Mouse (Mus musculus) right cerebral cortex, adult 2 months (tissue): ENCODE results near the gene Dgkk.
"Not testable (repeated sequence)": the region's sequence is repeated elsewhere in the genome, so short reads cannot be mapped to it uniquely, and the experiment has no call there.

Experiments used
- DNase-seq, 2 experiments: peaks; one replicate each; pipeline ENCODE4 v3.0.0; 2021 to 2022; ENCODE audit warnings: low spot score in 2 of 2

The Dgkk gene

DNA sequence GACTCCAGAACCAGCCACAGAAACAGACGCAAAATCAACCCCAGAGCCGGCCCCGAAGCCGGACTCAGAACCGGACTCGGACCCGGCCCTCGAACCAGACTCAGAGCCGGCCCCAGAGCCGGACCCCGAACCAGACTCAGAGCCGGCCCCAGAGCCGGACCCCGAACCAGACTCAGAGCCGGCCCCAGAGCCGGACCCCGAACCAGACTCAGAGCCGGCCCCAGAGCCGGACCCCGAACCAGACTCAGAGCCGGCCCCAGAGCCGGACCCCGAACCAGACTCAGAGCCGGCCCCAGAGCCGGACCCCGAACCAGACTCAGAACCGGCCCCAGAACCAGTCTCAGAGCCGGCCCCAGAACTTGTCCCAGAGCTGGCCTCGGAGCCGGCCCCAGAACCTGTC, at the start of gene Dgkk:
TSS of gene Dgkk (plus strand) at position 301 of the 400 bp plus-strand sequence.
- not testable (repeated sequence) for DNase-seq

DNA sequence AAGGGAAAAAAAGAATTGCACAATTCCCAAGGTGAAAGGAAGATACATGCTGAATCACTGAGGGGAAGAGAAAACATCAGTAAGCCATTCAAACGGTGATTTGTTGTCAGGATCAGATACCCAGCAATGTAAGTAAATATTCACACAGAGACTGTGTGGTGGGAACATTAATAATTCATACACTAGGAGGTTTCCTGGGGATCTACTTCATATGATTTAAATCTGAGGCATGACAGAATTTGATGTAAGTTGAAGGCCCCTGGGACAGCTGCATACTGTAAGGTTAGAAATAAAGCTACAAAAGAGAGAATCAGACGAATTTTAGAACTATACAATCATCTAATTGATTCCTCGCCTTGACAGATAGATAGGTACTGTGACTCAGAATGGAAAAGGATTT, 45.1 kb upstream of the Dgkk start:
- DNase-seq: no peak

DNA sequence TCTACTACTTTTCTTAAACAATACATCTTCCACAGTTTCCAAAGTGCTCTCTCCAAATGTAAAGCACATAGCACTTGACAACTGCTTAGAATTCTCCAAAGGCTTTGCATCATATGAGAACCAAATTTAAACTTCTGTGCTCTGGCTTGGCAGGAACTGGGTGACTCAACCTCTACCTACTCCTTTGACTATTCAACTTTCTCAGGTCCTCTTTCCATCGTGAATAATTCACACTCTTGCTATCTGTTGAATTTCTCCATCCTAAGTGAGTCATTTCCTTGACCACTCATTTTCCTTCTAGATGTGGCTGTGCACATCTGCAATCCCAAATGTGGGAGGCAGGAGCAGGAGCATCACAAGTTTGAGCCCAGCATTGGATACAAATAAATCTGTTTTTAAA, 28.4 kb upstream of the Dgkk start:
- DNase-seq: no peak

DNA sequence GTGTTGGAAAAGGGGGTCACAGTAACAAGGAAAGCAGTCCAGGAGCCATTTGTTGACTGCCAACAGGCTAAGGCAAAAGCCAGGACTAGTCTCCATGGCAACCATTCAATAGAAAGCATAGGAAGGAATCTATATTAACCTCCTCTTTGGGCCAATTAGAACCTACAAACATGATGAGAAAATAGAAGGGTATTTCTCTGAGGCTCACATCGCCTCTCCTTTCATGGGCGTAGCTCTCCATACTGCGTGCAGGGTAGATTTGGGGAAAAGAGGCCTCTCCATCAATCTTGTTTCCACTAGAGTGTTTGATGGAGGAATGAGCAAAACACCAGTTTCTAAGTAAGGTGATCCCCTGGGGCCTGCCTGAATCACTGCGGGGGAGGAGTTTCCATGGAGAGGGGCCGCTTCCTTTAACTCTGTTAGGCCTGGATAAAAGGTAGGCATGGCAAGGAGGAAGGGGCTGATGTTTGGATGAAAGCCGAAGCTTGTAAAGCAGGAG, 27.5 kb upstream of the Dgkk start:
- no peak for DNase-seq

DNA sequence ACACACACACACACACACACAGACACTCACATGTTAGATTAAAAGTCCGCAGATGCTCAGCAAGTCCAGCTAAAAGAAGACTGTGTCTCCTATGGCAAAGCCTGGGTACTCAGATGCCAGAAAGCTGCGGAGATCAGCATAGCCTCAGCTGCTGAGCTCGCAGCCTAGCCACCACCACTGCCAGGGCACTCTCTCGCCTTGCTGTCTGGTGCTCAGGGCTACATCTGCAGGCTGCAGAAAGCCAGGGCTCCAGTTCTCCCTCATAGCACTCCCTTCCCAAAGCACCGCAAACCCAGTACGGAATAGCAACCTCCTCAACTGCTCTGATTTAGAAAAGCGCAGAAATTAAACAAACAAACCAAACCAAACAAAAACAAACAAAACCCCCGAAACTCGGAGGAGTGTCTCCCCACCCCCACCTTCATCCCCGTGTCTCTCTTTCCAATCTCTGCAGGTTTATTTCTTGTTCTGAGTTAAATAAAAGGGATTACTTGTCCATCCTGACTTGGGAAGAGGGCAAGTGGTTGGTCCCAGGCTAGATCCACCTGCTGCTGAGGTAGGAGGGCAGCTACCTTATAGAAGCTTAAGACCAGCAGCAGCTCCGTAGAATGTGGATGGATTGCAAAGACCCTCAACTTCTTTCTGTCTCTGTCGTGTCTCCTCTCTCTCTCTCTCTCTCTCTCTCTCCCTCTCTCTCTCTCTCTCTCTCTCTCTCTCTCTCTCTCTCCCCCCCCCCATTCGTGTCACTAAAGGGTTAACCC, 1.4 kb upstream of the Dgkk start:
- DNase-seq: no peak

DNA sequence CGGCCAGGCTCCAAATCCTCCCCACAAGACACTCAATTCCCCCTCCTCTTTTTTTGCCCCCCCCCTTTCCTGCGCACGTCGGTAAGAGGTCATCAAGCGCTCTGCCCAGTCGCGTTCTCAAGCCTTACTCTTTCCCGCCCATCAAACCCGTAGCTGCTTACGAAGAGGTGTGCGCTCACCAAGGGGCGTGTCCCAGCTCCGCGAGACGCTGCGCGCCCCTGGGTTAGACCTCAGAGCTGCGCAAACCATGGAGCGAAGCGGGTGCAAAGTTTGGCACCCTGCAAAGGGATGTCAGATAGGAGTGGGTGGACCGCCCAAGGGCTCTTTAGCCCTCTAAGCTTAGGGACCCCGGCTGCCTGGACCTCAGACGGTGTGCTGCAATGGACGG, 862 bp upstream of the Dgkk start:
- no peak for DNase-seq

DNA sequence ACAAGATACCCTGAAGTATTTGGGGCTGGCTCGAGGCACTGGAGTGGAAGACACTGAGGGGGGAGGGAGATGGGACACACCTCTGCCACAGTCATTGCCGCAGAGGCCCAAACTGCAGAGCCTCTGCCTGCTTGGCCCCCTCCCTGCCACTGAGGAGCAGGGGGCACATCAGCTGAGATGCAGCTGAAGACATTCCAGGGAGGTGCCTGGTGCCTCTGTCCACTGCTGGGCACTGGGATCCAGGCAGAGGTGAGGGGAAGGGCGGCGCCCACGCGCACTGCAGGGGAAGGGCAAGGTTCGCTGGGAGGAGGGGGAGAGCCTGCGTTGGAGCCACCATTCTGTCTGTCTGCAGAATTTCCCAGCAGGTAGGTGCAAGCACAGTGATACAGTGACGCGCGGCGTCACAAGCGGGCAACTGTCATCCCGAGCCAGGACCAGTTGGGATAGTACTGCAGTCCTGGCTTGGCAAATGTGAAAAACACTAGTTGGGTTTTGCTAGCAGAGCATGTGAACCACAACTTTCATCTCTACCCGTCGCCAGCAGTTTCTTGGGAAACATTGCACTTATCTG, 948 bp downstream of the Dgkk start:
- DNase-seq: no peak

DNA sequence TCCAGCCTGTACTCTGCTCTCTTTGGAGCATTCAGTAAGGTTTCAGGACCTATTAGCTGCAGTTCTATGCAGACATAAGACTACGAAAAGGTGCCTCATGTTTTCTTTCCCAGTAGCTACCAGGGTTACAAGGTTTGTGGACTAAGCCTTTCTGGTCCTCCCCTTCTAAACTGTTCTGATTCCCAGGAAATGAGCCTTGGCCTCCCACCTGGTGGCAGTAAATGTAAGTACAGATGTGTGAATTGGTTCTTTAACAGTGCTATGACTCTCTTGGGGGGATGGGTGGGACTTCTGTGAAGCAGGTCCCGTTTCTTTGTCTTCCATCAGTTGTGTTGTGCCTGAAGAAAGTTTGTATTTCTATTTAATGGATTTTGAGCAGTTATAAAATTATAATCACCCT, 53.4 kb downstream of the Dgkk start:
- no peak for DNase-seq

DNA sequence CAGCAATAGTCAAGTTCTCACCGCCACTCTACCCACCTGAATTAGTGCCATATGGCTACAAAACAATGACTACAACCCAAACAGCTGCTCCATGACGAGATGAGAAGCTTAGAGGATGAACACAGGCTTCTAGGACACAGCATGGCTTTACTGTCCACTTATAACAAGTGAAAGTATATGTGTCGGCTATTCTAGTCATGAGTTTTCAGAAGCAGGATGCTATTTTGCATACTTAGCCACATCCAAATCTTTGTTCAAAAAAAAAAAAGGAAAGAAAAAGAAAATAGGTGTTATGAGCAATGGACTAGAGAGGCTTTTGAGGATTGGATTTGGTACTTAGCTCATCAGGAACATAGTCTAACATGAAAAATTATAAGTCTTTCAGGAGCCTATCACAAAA, 74.4 kb downstream of the Dgkk start:
- DNase-seq: no peak

DNA sequence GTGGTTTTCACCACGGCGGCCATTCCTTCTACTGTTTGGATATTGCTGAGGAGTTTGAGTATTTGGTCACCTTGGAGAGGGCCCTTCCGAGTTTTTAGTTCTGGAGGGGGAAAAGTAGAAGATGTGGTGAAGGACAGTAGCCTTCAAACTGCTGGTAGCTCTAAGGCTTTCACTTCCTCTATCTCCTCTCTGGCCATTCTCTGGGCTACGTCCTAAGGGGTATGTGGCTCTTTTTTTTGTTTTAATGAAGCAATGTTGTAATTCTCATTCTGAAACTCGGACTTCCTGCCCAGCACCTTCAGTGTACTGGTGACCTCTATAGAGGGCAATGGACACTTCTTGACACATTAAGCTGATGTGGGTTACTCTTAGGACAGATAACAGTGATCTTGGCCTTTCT, 75.0 kb downstream of the Dgkk start:
- DNase-seq: no peak

DNA sequence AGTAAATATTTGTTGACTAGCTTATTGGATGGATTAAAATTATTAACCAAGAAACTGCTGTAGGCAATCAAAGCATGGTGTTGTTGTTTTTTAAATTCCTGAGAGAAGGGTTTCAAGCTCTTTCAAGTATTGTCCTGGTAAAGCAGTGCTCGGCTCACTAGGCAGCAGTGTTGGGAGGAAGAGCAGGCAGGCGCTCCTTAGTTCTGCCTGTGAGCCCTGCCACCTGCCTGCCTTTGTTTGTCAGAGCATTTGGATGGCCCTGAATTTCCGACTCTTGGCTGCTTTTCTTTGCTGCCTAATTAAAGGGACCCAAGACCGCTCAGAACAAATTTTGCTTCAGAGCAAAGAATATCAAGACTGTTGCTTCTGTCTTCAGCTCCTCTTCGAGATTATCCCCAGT, 114.8 kb downstream of the Dgkk start:
- DNase-seq: no peak

DNA sequence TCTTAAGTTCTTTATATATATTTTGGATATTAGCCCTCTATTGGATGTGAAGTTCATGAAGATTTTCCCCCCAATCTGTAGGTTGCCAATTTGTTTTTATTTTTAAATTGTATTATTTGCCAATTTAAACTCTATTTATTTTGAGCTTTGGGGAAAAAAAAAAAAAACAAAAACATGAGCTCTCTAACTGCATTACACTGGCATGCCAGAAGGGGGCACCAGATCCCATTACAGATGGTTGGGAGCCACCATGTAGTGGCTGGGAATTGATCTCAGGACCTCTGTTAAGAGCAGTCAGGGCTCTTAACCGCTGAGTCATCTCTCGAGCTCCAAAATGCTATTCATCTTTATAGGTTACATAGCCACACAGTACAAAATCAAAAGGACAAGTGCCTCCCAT, 131.9 kb downstream of the Dgkk start:
- DNase-seq: no peak

DNA sequence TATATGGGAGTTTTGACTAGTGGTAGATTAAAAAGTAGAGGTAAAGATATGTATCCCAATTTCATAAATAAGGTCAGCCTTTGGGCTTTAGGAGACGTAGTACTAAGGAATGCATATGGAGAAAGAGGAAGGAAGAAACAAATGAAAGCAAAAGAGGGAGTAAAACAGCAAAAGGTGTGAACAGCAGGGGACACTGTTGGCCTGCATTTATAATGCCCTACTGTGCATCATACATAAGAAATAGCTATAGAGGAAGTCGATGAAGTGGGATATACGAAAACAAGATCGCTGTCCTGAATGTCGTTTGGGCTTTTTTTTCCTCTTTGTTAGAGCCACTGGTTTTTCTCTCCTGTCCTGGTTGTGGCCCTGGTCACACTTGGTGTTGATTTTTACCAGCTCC, 143.1 kb downstream of the Dgkk start:
- no peak for DNase-seq

DNA sequence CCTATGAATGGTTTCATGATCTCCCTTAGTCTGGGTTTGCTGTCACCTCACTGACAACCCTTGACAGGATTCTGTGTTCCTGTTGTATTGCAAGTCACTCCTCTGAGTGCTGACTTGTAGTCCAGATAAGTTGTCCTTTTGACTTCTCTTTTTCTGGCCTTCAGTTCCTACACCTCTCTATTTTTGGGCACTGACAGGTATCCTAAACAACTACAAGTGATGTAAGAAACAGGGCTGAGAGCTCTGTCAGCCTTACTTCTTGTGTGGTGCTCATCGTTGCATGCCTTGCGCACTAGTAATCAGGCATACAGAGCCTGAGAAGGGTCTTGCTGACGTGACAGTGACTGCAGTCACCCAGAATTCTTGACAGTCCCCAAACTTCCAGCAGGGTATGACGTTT, 147.1 kb downstream of the Dgkk start:
- no peak for DNase-seq

DNA sequence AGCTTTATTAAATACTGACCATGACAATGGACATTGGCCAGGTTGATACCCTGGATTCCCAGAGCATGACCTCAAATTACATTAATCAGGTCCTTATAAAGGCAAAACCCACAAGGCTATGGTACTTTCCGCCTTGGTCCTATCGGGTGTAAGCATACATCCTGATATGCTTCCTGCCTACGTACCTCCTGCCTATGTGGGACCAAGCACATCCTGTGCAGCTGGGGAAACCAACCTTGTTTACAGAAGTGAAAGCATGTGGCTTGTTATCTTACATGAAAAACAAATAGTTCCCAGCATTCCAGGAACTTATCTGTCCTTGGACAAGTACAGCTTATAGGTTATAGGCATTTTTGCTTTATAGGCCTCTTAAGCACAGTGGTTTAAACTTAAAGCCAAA, 189.5 kb downstream of the Dgkk start:
- DNase-seq: no peak

DNA sequence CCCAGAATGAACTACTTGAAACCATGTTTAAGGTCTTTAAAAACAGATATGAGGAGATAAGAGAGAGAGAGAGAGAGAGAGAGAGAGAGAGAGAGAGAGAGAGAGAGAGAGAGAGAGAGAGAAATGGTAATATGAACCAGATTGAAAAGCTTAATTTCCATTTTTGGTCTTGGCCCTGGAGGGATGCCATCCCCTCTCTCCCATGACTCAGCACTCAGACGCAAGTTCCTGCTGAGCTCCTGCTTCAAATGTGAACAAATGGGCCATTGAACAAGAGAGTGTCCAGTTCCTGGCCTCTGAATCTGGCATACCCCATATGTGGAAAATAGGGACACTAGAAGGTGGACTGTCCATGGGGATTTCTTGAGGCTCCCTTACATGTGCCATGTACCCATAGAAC, 192.8 kb downstream of the Dgkk start:
- DNase-seq: no peak

DNA sequence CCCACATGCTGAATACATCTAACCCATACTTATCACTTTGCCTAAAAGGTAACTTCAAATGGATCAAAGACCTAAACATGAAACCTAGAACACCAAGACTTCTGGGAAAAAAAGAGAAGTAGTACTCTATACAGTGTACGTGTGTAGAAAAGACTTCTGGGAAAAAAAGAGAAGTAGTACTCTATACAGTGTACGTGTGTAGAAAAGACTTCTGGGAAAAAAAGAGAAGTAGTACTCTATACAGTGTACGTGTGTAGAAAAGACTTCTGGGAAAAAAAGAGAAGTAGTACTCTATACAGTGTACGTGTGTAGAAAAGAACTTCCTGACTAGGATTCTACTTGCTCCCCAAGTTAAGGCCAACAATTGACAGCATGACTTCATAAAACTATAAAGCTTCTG, 204.8 kb downstream of the Dgkk start:
- DNase-seq: not testable (repeated sequence)
